Mouse (Mus musculus): Measurements from ENCODE around the gene Tspan3. TPM values are rescaled to one million over a fixed set of nuclear protein-coding genes. Genes with fewer than 3 reads are reported as not detected.

The Tspan3 gene
- total RNA-seq, 2 experiments from 2014 or later: 28.0 to 66.0 TPM

Other genes with a start within 250 kb of the Tspan3 start
- 5.4 and 5.7 TPM in 2 replicates for gene Scaper, start 227.4 kb downstream of the Tspan3 start, total RNA-seq (2014; fragmentation: Nextera tagmentation)
- gene Scaper, start 227.4 kb downstream of the Tspan3 start, total RNA-seq (2017): 8.0 and 11.3 TPM in 2 replicates
- not detected in 2 replicates for gene 4930563M21Rik, start 154.9 kb downstream of the Tspan3 start, total RNA-seq (2014; fragmentation: Nextera tagmentation)
- gene 4930563M21Rik, start 154.9 kb downstream of the Tspan3 start, total RNA-seq (2017): not detected in 2 replicates
- gene Rcn2, start 123.6 kb downstream of the Tspan3 start, total RNA-seq (2014; fragmentation: Nextera tagmentation): 39.2 and 40.8 TPM in 2 replicates
- 41.6 and 61.7 TPM in 2 replicates for gene Rcn2, start 123.6 kb downstream of the Tspan3 start, total RNA-seq (2017)
- gene Pstpip1, start 75.5 kb downstream of the Tspan3 start, total RNA-seq (2014; fragmentation: Nextera tagmentation): 65.1 and 77.0 TPM in 2 replicates
- gene Pstpip1, start 75.5 kb downstream of the Tspan3 start, total RNA-seq (2017): 101 and 110 TPM in 2 replicates

All from granulocyte monocyte progenitor cell, adult 5-6 weeks (primary cell).